Mouse (Mus musculus) E14TG2a.4 (cell line): ENCODE measurements around the gene Iqgap1.
"Not testable (repeated sequence)": the region's sequence is repeated elsewhere in the genome, so short reads cannot be mapped to it uniquely, and the experiment has no call there.

Experiments
- H3K27me3 ChIP-seq: 2 replicates; pipeline ENCODE4 v1.6.1; 2014; ENCODE audit warnings: low read length, control low read depth; ENCODE audit not compliant: insufficient read depth
- H3K36me3 ChIP-seq: 2 replicates; pipeline ENCODE4 v1.6.1; 2014; ENCODE audit warnings: low read length, control low read depth; ENCODE audit not compliant: insufficient read depth
- H3K4me1 ChIP-seq: replicated peaks from 2 replicates; pipeline ENCODE4 v1.6.1; 2014; ENCODE audit warnings: low read depth, low read length, control low read depth
- H3K4me3 ChIP-seq: replicated peaks from 2 replicates; pipeline ENCODE4 v1.5.1; 2014; ENCODE audit warnings: mild to moderate bottlenecking, low read length
- H3K9me3 ChIP-seq: 2 replicates; pipeline ENCODE4 v1.6.1; 2014; ENCODE audit warnings: low read length, control low read depth
- CTCF ChIP-seq: conservative IDR thresholded peaks from 2 replicates; pipeline ENCODE4 v1.5.1; 2014; ENCODE audit warnings: low read length
- NANOG ChIP-seq: IDR thresholded peaks from 2 replicates; pipeline ENCODE4 v1.6.1; 2014; ENCODE audit warnings: borderline replicate concordance, low read length, mixed read lengths
- POU5F1 ChIP-seq: IDR thresholded peaks from 2 replicates; pipeline ENCODE4 v1.6.1; 2014; ENCODE audit warnings: low read length, borderline replicate concordance

Iqgap1 gene

DNA sequence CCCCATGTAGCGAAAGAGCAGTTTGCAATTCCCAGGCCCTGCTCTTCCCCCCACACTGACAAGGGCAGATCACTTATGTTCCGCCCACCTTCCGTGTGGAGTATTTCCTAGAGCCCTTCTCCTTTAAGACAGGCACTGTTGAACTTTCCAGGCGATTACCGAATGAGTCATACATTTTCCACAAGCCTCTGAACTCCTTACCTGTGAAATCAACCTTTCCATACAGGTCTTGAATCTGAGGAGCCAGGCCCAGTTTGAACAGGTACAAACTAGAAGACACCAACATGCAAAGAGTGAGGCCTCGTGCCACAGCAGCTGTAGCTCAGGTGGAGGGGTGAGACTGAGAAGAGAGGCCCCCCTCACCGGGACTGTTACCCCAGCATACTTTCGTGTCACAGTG is 63.5 kb downstream of the Iqgap1 start:
- TF ChIP-seq CTCF (no peak), POU5F1 (no peak), NANOG (no peak)
- H3K4me3 ChIP-seq = no peak overlapping the region

DNA sequence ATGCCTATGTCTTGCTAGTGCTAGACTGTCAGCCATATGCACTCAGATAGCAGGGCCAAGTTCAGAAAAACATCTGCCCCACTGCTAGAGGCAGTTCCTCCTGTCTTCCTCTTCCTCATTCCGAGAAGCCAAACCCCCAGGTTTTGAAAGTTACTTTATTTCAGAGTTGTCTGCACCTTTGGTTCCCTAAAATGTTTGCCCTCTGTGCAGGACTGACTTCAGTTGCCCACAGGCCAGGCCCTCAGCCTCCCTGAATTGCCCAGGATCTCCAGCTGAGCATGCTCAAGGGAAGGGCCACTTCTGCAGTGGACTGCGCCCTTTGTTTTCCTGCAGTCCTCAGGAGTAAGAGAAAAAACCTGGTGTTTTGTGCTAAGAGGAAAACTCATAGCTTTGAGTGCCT is 71.7 kb downstream of the Iqgap1 start:
- TF ChIP-seq POU5F1 (no peak), NANOG (no peak), CTCF (no peak)

More for the DNA sequence above, 63.5 kb downstream of the Iqgap1 start:
- H3K36me3 ChIP-seq = peaks cover 83% of the 10 kb centered on the region
- H3K4me1 ChIP-seq = peaks cover 49% of the 10 kb centered on the region
- H3K27me3 ChIP-seq = no peaks in the 10 kb centered on the region
- H3K9me3 ChIP-seq = no peaks in the 10 kb centered on the region

DNA sequence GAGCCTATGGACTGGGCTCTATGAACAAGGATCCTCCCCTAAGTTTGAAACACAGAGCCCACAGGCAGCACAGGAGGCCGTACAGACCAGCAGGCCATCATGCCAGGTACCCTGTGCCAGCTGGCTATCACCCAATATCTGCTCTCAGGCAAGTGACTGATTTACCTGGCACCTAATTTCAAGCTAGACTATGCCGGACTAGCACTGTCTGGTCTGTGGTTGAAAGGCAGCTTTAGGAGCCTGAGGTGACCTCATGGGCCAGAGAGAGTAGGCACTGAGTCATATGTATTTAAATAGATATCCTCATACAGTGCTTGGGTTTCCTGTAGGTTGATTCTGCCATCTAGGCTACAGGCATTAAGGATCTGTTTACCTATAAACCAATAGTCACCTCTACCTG is 72.2 kb downstream of the Iqgap1 start:
- Histone ChIP-seq H3K9me3 (no peaks in the 10 kb centered on the region), H3K4me3 (no peak overlapping the region), H3K27me3 (no peaks in the 10 kb centered on the region), H3K4me1 (peaks cover 39% of the 10 kb centered on the region), H3K36me3 (peaks cover 85% of the 10 kb centered on the region)
- TF ChIP-seq NANOG (no peak), POU5F1 (no peak), CTCF (no peak)

More for the DNA sequence above, 71.7 kb downstream of the Iqgap1 start:
- Histone ChIP-seq H3K4me1 (peaks cover 40% of the 10 kb centered on the region), H3K9me3 (no peaks in the 10 kb centered on the region), H3K4me3 (no peak overlapping the region), H3K36me3 (peaks cover 86% of the 10 kb centered on the region), H3K27me3 (no peaks in the 10 kb centered on the region)

DNA sequence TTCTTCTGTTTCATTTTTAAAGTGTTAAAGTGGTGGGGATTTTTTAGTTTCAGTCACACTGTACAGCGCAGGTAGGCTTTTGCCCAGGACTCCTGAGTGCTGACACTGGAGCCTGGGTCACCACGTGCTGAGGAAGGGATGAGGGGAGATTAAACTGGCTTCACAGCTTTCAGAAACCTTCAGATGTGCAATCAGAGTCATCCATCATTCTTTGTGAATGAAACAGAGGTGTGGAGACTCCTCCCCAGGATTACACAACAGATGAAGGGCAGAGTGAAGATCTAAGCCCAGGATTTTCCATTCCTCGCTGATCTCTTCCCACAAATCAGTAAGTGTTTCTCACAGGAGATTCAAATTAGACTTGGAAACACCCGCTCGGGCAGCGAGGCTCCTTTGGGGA is 76.2 kb downstream of the Iqgap1 start:
- peaks cover 68% of the 10 kb centered on the region for H3K4me1 ChIP-seq
- TF ChIP-seq CTCF (no peak), POU5F1 (no peak), NANOG (peak; percentile 75; the same call in 1 of the 2 replicates)
- H3K27me3 ChIP-seq = no peaks in the 10 kb centered on the region
- no peaks in the 10 kb centered on the region for H3K9me3 ChIP-seq
- H3K4me3 ChIP-seq = no peak overlapping the region
- peaks cover 66% of the 10 kb centered on the region for H3K36me3 ChIP-seq

DNA sequence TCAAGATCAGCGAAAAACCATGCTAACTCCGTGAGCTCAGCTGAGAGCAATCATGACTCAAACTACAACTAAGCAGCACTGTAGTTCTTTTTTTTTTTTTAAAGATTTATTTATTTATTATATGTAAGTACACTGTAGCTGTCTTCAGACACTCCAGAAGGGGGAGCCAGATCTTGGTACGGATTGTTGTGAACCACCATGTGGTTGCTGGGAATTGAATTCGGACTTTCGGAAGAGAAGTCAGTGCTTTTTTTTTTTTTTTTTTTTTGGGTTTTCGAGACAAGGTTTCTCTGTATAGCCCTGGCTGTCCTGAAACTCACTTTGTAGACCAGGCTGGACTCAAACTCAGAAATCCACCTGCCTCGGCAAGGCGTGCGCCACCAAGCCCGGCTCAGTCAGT is 76.7 kb downstream of the Iqgap1 start:
- H3K4me3 ChIP-seq, H3K9me3 ChIP-seq, H3K27me3 ChIP-seq: not testable (repeated sequence)
- H3K4me1 ChIP-seq = peaks cover 73% of the 10 kb centered on the region
- TF ChIP-seq CTCF = peak; percentile 25
- H3K36me3 ChIP-seq = peaks cover 67% of the 10 kb centered on the region

DNA sequence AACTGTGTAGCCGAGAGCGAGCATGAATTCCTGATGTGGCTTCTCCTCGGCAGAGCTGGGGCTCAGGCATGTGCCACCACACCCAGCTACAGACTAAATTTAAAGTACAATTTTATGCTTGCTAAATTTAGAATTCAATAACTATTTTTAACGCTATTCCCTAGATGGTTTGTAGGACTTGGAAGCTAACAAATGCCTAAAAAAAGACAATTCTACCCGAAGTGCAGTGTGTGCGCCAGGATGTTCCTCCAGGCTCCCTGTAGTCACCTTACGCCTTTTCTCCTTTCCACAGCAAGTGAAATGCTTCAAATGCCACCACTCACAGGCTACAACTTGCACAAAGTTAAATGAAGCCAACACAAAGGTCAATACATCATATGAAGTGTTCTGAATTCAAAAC is 78.4 kb downstream of the Iqgap1 start:
- no peak overlapping the region for H3K4me3 ChIP-seq
- H3K9me3 ChIP-seq = no peaks in the 10 kb centered on the region
- H3K36me3 ChIP-seq = peaks cover 67% of the 10 kb centered on the region
- peaks cover 88% of the 10 kb centered on the region for H3K4me1 ChIP-seq
- TF ChIP-seq CTCF = no peak
- TF ChIP-seq POU5F1 = no peak
- no peak for TF ChIP-seq NANOG
- no peaks in the 10 kb centered on the region for H3K27me3 ChIP-seq

DNA sequence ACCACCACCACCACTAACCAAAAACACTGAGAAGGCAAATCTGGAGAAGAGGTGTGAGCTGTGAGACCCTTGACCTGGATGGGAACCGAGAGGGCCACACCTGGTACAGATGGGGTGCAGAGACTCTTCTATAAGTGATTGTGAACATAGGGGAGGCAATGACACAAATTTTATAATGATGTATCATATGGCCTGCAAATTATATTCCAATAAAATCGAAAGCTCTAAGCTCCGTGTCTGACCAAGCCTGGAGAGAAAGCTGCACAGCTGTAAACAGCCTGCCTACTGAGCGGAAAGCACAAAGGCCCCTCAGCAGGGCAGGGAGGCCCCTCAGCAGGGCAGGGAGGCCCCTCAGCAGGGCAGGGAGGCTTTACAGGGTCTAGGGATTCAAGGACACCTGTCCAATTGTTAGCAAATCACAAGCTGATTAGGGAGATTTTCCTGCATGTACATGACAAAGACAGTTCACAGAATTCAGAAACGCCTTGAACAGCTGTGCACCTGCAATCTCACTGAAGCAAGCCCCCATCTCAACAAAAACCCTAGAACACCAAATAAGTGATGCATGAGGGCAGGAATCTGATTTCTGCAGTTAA is 79.5 kb downstream of the Iqgap1 start:
- no peaks in the 10 kb centered on the region for H3K9me3 ChIP-seq
- no peaks in the 10 kb centered on the region for H3K27me3 ChIP-seq
- TF ChIP-seq CTCF = no peak
- TF ChIP-seq POU5F1 = peak; percentile 100
- TF ChIP-seq NANOG = peak; percentile 99
- peaks cover 67% of the 10 kb centered on the region for H3K36me3 ChIP-seq
- H3K4me3 ChIP-seq = 0 out of 2 replicates have a peak overlapping the region, but pooled peaks have one; percentile 26
- peaks cover 85% of the 10 kb centered on the region for H3K4me1 ChIP-seq

DNA sequence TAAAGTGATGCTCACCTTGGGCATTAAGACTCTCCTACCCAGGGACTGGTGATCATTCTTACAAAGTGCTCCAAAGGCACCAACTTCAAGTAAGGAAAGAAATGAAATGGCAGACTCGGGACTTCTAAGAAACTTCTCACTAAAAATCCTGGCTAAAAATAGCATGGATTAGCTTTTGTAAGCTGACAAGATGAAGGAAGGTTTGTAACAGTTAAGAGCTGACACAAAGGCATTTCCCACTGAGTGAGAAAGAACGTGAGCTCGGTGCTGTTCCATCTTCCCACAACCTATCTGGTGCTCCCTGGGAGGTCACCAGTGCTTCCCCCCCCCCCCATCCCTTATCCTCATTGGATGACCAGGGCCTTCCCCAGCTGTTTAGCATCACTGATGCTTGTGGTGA is 80.0 kb downstream of the Iqgap1 start:
- TF ChIP-seq POU5F1 (no peak), NANOG (no peak)
- Histone ChIP-seq H3K4me1 (peaks cover 83% of the 10 kb centered on the region), H3K27me3 (no peaks in the 10 kb centered on the region)

DNA sequence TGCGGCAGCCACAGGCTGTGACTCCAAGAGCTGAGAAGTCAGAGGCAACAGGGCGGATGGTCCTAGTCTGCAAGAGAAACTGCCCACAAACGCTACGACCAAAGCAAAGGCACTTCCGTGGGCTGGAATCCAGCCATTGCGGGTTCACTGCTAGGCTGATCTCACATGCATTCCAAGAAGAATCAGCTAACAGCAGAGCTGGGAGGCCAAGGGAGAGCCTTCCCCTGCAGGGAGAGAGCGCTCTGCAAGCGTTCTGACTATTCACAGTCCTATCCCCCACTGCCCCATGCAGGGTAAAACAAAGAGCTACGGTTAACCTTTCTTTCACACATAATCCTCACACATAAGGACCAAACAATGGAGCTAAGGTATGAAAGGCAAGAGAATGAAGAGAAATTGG is 80.5 kb downstream of the Iqgap1 start:
- Histone ChIP-seq H3K9me3 (no peaks in the 10 kb centered on the region), H3K27me3 (no peaks in the 10 kb centered on the region), H3K4me3 (peak overlapping the region; percentile 5; the same call in 1 of the 2 replicates), H3K4me1 (peaks cover 80% of the 10 kb centered on the region), H3K36me3 (peaks cover 60% of the 10 kb centered on the region)
- TF ChIP-seq NANOG (peak; percentile 96), CTCF (no peak)

More for the DNA sequence above, 80.0 kb downstream of the Iqgap1 start:
- peaks cover 65% of the 10 kb centered on the region for H3K36me3 ChIP-seq
- H3K4me3 ChIP-seq = 0 out of 2 replicates have a peak overlapping the region, but pooled peaks have one; percentile 26
- no peaks in the 10 kb centered on the region for H3K9me3 ChIP-seq
